Mouse (Mus musculus) heart, embryonic 14.5 days (tissue): ENCODE results near the gene Poc1a. TPM values are rescaled to one million over a fixed set of nuclear protein-coding genes. Genes with fewer than 3 reads are reported as not detected.

Experiments
- ATAC-seq: fragments of 200-750 bp; cut with Nextera tagmentation; 2 replicates; pipeline ENCODE4 v1.8.0; 2017; ENCODE audit warnings: low read depth, moderate TSS enrichment; ENCODE audit not compliant: insufficient number of reproducible peaks, insufficient read depth, low FRiP score
- H3K27ac ChIP-seq, 2 experiments: fragments of 200-500 bp in 1 of 2; fragments of 300-500 bp in 1 of 2; sonication (generic) in 1 of 2; replicated peaks in 1 of 2; 2 replicates each; pipeline ENCODE4 v1.5.1; 2012 to 2014; ENCODE audit warnings: low read depth in 2 of 2, low read length in 2 of 2, control low read depth in 1 of 2, mild to moderate bottlenecking in 1 of 2, mixed read lengths in 1 of 2; ENCODE audit not compliant: control insufficient read depth in 1 of 2, insufficient read depth in 1 of 2
- H3K27me3 ChIP-seq: fragments of 300-500 bp; sonication (generic); 2 replicates; pipeline ENCODE4 v1.6.1; 2014; ENCODE audit warnings: mild to moderate bottlenecking, low read length, control low read depth; ENCODE audit not compliant: control insufficient read depth, insufficient read depth
- H3K36me3 ChIP-seq: fragments of 300-500 bp; sonication (generic); 2 replicates; pipeline ENCODE4 v1.6.1; 2014; ENCODE audit warnings: mild to moderate bottlenecking, control low read depth, low read length, mixed read lengths; ENCODE audit not compliant: control insufficient read depth, insufficient read depth
- H3K4me1 ChIP-seq, 2 experiments: fragments of 200-500 bp in 1 of 2; fragments of 300-500 bp in 1 of 2; sonication (generic) in 1 of 2; 2 replicates each; pipeline ENCODE4 v1.6.1; 2012 to 2014; ENCODE audit warnings: low read length in 2 of 2, control low read depth in 1 of 2, mixed read lengths in 1 of 2; ENCODE audit not compliant: control insufficient read depth in 2 of 2, insufficient read depth in 2 of 2
- H3K4me2 ChIP-seq: fragments of 300-500 bp; sonication (generic); 2 replicates; pipeline ENCODE4 v1.6.1; 2014; ENCODE audit warnings: mild to moderate bottlenecking, low read length
- H3K4me3 ChIP-seq, 2 experiments: fragments of 200-500 bp in 1 of 2; fragments of 300-500 bp in 1 of 2; sonication (generic) in 1 of 2; 2 replicates each; pipeline ENCODE4 v1.5.1; 2012 to 2014; ENCODE audit warnings: low read length in 2 of 2, mild to moderate bottlenecking in 2 of 2, control low read depth in 1 of 2, low read depth in 1 of 2, moderate library complexity in 1 of 2; ENCODE audit not compliant: control insufficient read depth in 1 of 2, insufficient read depth in 1 of 2
- H3K9ac ChIP-seq: fragments of 300-500 bp; sonication (generic); 2 replicates; pipeline ENCODE4 v1.6.1; 2014; ENCODE audit warnings: mild to moderate bottlenecking, low read length
- H3K9me3 ChIP-seq: fragments of 300-500 bp; sonication (generic); 2 replicates; pipeline ENCODE4 v1.6.1; 2016; ENCODE audit warnings: low read length, control low read depth; ENCODE audit not compliant: control insufficient read depth
- WGBS: fragments of 180-500 bp; shearing (Covaris S2); extraction: QIAGEN DNeasy Blood & Tissue Kit; methylation state at CpG from one replicate; pipeline ENCODE4 v1.1.7; 2014; 5-methylcytosine and 5-hydroxymethylcytosine counted together
- polyA plus RNA-seq: library from polyadenylated mRNA; unstranded; fragments of >200 nt; fragmentation: Nextera tagmentation; extraction: Ambion mirVana; gene quantifications from 2 replicates; pipeline ENCODE4 v1.2.1, GENCODE M21; 2014

The Poc1a gene
- polyA plus RNA-seq, 1 experiment from 2014 or later: 24.3 TPM

GRCm38 (mm10) chr9:106236818-106237211 is 44.0 kb upstream of the Poc1a start:
- H3K4me1 ChIP-seq: peaks cover 8% of the 10 kb centered on the region in 2 experiments
- no peak for ATAC-seq
- no peak overlapping the region for H3K9ac ChIP-seq
- 67% methylated on average over 3 of the region's 3 CpGs for WGBS
- no peak overlapping the region for H3K27ac ChIP-seq
- no peak overlapping the region for H3K4me2 ChIP-seq
- no peaks in the 10 kb centered on the region for H3K27me3 ChIP-seq
- H3K9me3 ChIP-seq: no peaks in the 10 kb centered on the region
- peaks cover 96% of the 10 kb centered on the region for H3K36me3 ChIP-seq
- no peak overlapping the region for H3K4me3 ChIP-seq

GRCm38 (mm10) chr9:106237401-106237800 is 43.5 kb upstream of the Poc1a start:
- Histone ChIP-seq H3K9me3 (no peaks in the 10 kb centered on the region), H3K4me2 (no peak overlapping the region), H3K27ac (no peak overlapping the region), H3K4me1 (peaks cover 8% of the 10 kb centered on the region in 2 experiments), H3K36me3 (peaks cover 100% of the 10 kb centered on the region), H3K27me3 (no peaks in the 10 kb centered on the region), H3K9ac (no peak overlapping the region), H3K4me3 (no peak overlapping the region)
- ATAC-seq: no peak
- 84% methylated on average over 8 of the region's 8 CpGs for WGBS

GRCm38 (mm10) chr9:106237878-106238277 is 43.0 kb upstream of the Poc1a start:
- Histone ChIP-seq H3K4me2 (no peak overlapping the region), H3K4me3 (no peak overlapping the region), H3K9me3 (no peaks in the 10 kb centered on the region), H3K27me3 (no peaks in the 10 kb centered on the region), H3K36me3 (peaks cover 100% of the 10 kb centered on the region), H3K9ac (no peak overlapping the region), H3K27ac (no peak overlapping the region), H3K4me1 (peaks cover 8% of the 10 kb centered on the region in 2 experiments)
- no peak for ATAC-seq
- 89% methylated on average over 10 of the region's 10 CpGs for WGBS

- Histone ChIP-seq H3K27ac (no peak overlapping the region), H3K36me3 (peaks cover 81% of the 10 kb centered on the region), H3K9ac (no peak overlapping the region), H3K4me1 (peaks cover 6 to 13% of the 10 kb centered on the region in 2 experiments), H3K9me3 (no peaks in the 10 kb centered on the region), H3K4me3 (no peak overlapping the region), H3K27me3 (no peaks in the 10 kb centered on the region), H3K4me2 (no peak overlapping the region)
- 83% methylated on average over 10 of the region's 10 CpGs for WGBS
- ATAC-seq: no peak
These were observed 39.2 kb upstream of the Poc1a start for GRCm38 (mm10) chr9:106241541-106242164.

GRCm38 (mm10) chr9:106242813-106243488 is 37.9 kb upstream of the Poc1a start:
- Histone ChIP-seq H3K36me3 (peaks cover 68% of the 10 kb centered on the region), H3K4me1 (peaks cover 9 to 20% of the 10 kb centered on the region in 2 experiments), H3K4me3 (no peak overlapping the region), H3K9ac (no peak overlapping the region; the same call in 1 of the 2 replicates), H3K27me3 (no peaks in the 10 kb centered on the region), H3K27ac (peak overlapping the region; percentile 30 to 72), H3K9me3 (no peaks in the 10 kb centered on the region), H3K4me2 (peak overlapping the region; percentile 16; the same call in 1 of the 2 replicates)
- 51% methylated on average over 19 of the region's 19 CpGs for WGBS
- peak; percentile 55; the same call in 1 of the 2 replicates for ATAC-seq

DNA sequence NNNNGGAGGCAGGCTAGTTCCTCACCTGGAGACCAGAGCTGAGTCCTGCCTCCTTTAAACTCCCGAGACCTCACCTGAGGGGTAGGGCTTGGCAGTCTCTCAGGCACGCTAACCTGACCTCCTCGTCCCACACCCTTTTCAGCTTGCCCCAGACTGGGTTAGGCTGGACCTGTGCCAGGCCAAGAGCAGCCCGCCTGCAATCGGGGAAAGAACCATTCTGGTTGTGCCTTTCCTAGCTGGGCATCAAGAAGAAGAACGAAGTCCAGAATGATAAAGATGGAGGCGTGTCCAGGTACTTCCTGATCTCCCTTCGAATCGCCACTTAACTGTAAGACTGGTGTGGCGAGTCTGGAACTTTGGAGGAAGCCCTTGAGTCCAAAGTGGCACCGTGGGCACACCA is 31.3 kb upstream of the Poc1a start:
- Histone ChIP-seq H3K4me2 (no peak overlapping the region), H3K27ac (peak overlapping the region; percentile 46 to 67; a peak in 3 of 4 replicates), H3K27me3 (no peaks in the 10 kb centered on the region), H3K9me3 (no peaks in the 10 kb centered on the region), H3K4me3 (no peak overlapping the region), H3K4me1 (peaks cover 21 to 27% of the 10 kb centered on the region in 2 experiments), H3K9ac (no peak overlapping the region), H3K36me3 (peaks cover 14% of the 10 kb centered on the region)
- 79% methylated on average over 11 of the region's 11 CpGs for WGBS
- ATAC-seq: no peak

GRCm38 (mm10) chr9:106250245-106250644 is 30.6 kb upstream of the Poc1a start:
- no peak overlapping the region for H3K4me3 ChIP-seq
- H3K27me3 ChIP-seq: no peaks in the 10 kb centered on the region
- H3K36me3 ChIP-seq: peaks cover 7% of the 10 kb centered on the region
- ATAC-seq: peak; percentile 26; the same call in 1 of the 2 replicates
- H3K27ac ChIP-seq: peak overlapping the region; percentile 58 to 67; a peak in 3 of 4 replicates
- H3K4me1 ChIP-seq: peaks cover 21 to 27% of the 10 kb centered on the region in 2 experiments
- H3K9me3 ChIP-seq: no peaks in the 10 kb centered on the region
- no peak overlapping the region for H3K4me2 ChIP-seq
- no peak overlapping the region for H3K9ac ChIP-seq
- 25% methylated on average over 4 of the region's 4 CpGs for WGBS
